Mouse (Mus musculus): ENCODE data around the gene Ints2. TPM values are rescaled to one million over a fixed set of nuclear protein-coding genes. Genes with fewer than 3 reads are reported as not detected.
A peak's percentile ranks its signal among the peaks of the same experiment; 100 is the strongest.
"Not testable (repeated sequence)": the region's sequence is repeated elsewhere in the genome, so short reads cannot be mapped to it uniquely, and the experiment has no call there.

The Ints2 gene
- polyA plus RNA-seq, 1 experiment from 2014 or later = 13.0 TPM

- Histone ChIP-seq H3K27ac (ENCODE audit: low read length) (no peak overlapping the region), H3K9me3 (replicated peaks; ENCODE audit: control insufficient read depth, low read length) (no peaks in the 10 kb centered on the region), H3K36me3 (ENCODE audit: control insufficient read depth, insufficient read depth) (peaks cover 16% of the 10 kb centered on the region), H3K4me2 (ENCODE audit: low read depth, low read length) (peak overlapping the region; percentile 85), H3K4me3 (ENCODE audit: low read length) (peak overlapping the region; percentile 74), H3K9ac (ENCODE audit: low read length) (no peak overlapping the region; the same call in 1 of the 2 replicates), H3K27me3 (ENCODE audit: control insufficient read depth, insufficient read depth, low read length) (no peaks in the 10 kb centered on the region), H3K4me1 (ENCODE audit: control insufficient read depth, insufficient read depth, low read length) (peaks cover 18% of the 10 kb centered on the region)
- ATAC-seq (replicated peaks; ENCODE audit: extremely low read depth, insufficient read depth, low FRiP score) = no peak
- 49% methylated on average over 4 of the region's 4 CpGs for WGBS
These were observed 57.6 kb downstream of the Ints2 start for GRCm38 (mm10) chr11:86199733-86200132.

GRCm38 (mm10) chr11:86185224-86185623, 72.2 kb downstream of the Ints2 start:
- H3K4me3 ChIP-seq (ENCODE audit: low read length); ATAC-seq (replicated peaks; ENCODE audit: extremely low read depth, insufficient read depth, low FRiP score); H3K36me3 ChIP-seq (ENCODE audit: control insufficient read depth, insufficient read depth); H3K27ac ChIP-seq (ENCODE audit: low read length); H3K4me1 ChIP-seq (ENCODE audit: control insufficient read depth, insufficient read depth, low read length); H3K4me2 ChIP-seq (ENCODE audit: low read depth, low read length); H3K9ac ChIP-seq (ENCODE audit: low read length); H3K9me3 ChIP-seq (replicated peaks; ENCODE audit: control insufficient read depth, low read length); H3K27me3 ChIP-seq (ENCODE audit: control insufficient read depth, insufficient read depth, low read length): not testable (repeated sequence)
- 82% methylated on average over 7 of the region's 7 CpGs for WGBS

- Histone ChIP-seq H3K27ac (ENCODE audit: low read length) (no peak overlapping the region), H3K4me3 (ENCODE audit: low read length) (no peak overlapping the region), H3K27me3 (ENCODE audit: control insufficient read depth, insufficient read depth, low read length) (no peaks in the 10 kb centered on the region), H3K9ac (ENCODE audit: low read length) (no peak overlapping the region), H3K36me3 (ENCODE audit: control insufficient read depth, insufficient read depth) (no peaks in the 10 kb centered on the region), H3K4me2 (ENCODE audit: low read depth, low read length) (no peak overlapping the region), H3K9me3 (replicated peaks; ENCODE audit: control insufficient read depth, low read length) (no peaks in the 10 kb centered on the region), H3K4me1 (ENCODE audit: control insufficient read depth, insufficient read depth, low read length) (peaks cover under 1% of the 10 kb centered on the region; the same call in 1 of the 2 replicates)
- no peak for ATAC-seq (replicated peaks; ENCODE audit: extremely low read depth, insufficient read depth, low FRiP score)
- 71% methylated on average over 3 of the region's 3 CpGs for WGBS
These were observed 81.5 kb downstream of the Ints2 start for GRCm38 (mm10) chr11:86175833-86176232.

- Histone ChIP-seq H3K9me3 (replicated peaks; ENCODE audit: control insufficient read depth, low read length) (no peaks in the 10 kb centered on the region), H3K4me3 (ENCODE audit: low read length) (no peak overlapping the region), H3K36me3 (ENCODE audit: control insufficient read depth, insufficient read depth) (no peaks in the 10 kb centered on the region), H3K27ac (ENCODE audit: low read length) (no peak overlapping the region), H3K4me2 (ENCODE audit: low read depth, low read length) (no peak overlapping the region), H3K27me3 (ENCODE audit: control insufficient read depth, insufficient read depth, low read length) (no peaks in the 10 kb centered on the region), H3K4me1 (ENCODE audit: control insufficient read depth, insufficient read depth, low read length) (peaks cover 5% of the 10 kb centered on the region; the same call in 1 of the 2 replicates), H3K9ac (ENCODE audit: low read length) (no peak overlapping the region)
- ATAC-seq (replicated peaks; ENCODE audit: extremely low read depth, insufficient read depth, low FRiP score) = no peak
- WGBS = 46% methylated on average over 2 of the region's 2 CpGs
These were observed 83.2 kb downstream of the Ints2 start for GRCm38 (mm10) chr11:86174173-86174572.

GRCm38 (mm10) chr11:86170743-86171142, 86.6 kb downstream of the Ints2 start:
- no peak for ATAC-seq (replicated peaks; ENCODE audit: extremely low read depth, insufficient read depth, low FRiP score)

More at GRCm38 (mm10) chr11:86170743-86171142, 86.6 kb downstream of the Ints2 start:
- H3K4me1 ChIP-seq (ENCODE audit: control insufficient read depth, insufficient read depth, low read length) = peaks cover 5% of the 10 kb centered on the region; the same call in 1 of the 2 replicates
- H3K4me2 ChIP-seq (ENCODE audit: low read depth, low read length) = no peak overlapping the region
- H3K36me3 ChIP-seq (ENCODE audit: control insufficient read depth, insufficient read depth) = no peaks in the 10 kb centered on the region
- H3K4me3 ChIP-seq (ENCODE audit: low read length) = no peak overlapping the region
- H3K27ac ChIP-seq (ENCODE audit: low read length) = no peak overlapping the region
- 73% methylated on average over 2 of the region's 2 CpGs for WGBS
- H3K27me3 ChIP-seq (ENCODE audit: control insufficient read depth, insufficient read depth, low read length) = no peaks in the 10 kb centered on the region
- no peaks in the 10 kb centered on the region for H3K9me3 ChIP-seq (replicated peaks; ENCODE audit: control insufficient read depth, low read length)
- H3K9ac ChIP-seq (ENCODE audit: low read length) = no peak overlapping the region

Other genes starting within 250 kb of the Ints2 start
- 4.9 and 6.0 TPM in 2 replicates for gene Brip1, start 56.4 kb downstream of the Ints2 start, polyA plus RNA-seq (2015; fragmentation: Nextera tagmentation; extraction: Ambion mirVana)
- 5.4 and 6.2 TPM in 2 replicates for gene Med13, start 100.0 kb upstream of the Ints2 start, polyA plus RNA-seq (2015; fragmentation: Nextera tagmentation; extraction: Ambion mirVana)
- gene Rnft1, start 227.1 kb upstream of the Ints2 start, polyA plus RNA-seq (2015; fragmentation: Nextera tagmentation; extraction: Ambion mirVana) = 44.7 and 50.3 TPM in 2 replicates